Mouse (Mus musculus): Measurements from ENCODE around the gene Mipep. TPM values are rescaled to one million over a fixed set of nuclear protein-coding genes. Genes with fewer than 3 reads are reported as not detected.

The Mipep gene
- polyA plus RNA-seq, 1 experiment from 2014 or later: 25.8 TPM

GRCm38 (mm10) chr14:60904501-60904900 lies 120.1 kb downstream of the Mipep start:
- H3K27me3 ChIP-seq (ENCODE audit: control insufficient read depth, insufficient read depth, low read length): no peaks in the 10 kb centered on the region
- no peaks in the 10 kb centered on the region for H3K9me3 ChIP-seq (ENCODE audit: control insufficient read depth, low read length)
- WGBS: 36% methylated on average over 4 of the region's 4 CpGs
- no peak for DNase-seq (ENCODE audit: low spot score)
- ATAC-seq (ENCODE audit: insufficient number of reproducible peaks, low FRiP score, low TSS enrichment, low read depth): no peak
- H3K36me3 ChIP-seq (ENCODE audit: control insufficient read depth, insufficient read depth, low read length): no peaks in the 10 kb centered on the region
- no peaks in the 10 kb centered on the region for H3K4me1 ChIP-seq (ENCODE audit: control insufficient read depth, insufficient read depth, low read length)
- H3K9ac ChIP-seq (ENCODE audit: low read length): no peak overlapping the region
- no peak overlapping the region for H3K27ac ChIP-seq (replicated peaks; ENCODE audit: low read depth, low read length)
- no peak overlapping the region for H3K4me2 ChIP-seq (ENCODE audit: low read depth, severe bottlenecking)
- no peak overlapping the region for H3K4me3 ChIP-seq (ENCODE audit: low read depth, low read length)

GRCm38 (mm10) chr14:60906421-60907374 lies 122.3 kb downstream of the Mipep start:
- H3K9me3 ChIP-seq (ENCODE audit: control insufficient read depth, low read length): no peaks in the 10 kb centered on the region
- no peaks in the 10 kb centered on the region for H3K36me3 ChIP-seq (ENCODE audit: control insufficient read depth, insufficient read depth, low read length)
- no peak for ATAC-seq (ENCODE audit: insufficient number of reproducible peaks, low FRiP score, low TSS enrichment, low read depth)
- H3K4me2 ChIP-seq (ENCODE audit: low read depth, severe bottlenecking): no peak overlapping the region
- no peak overlapping the region for H3K4me3 ChIP-seq (ENCODE audit: low read depth, low read length)
- no peak for DNase-seq (ENCODE audit: low spot score)
- H3K27ac ChIP-seq (replicated peaks; ENCODE audit: low read depth, low read length): no peak overlapping the region
- no peaks in the 10 kb centered on the region for H3K27me3 ChIP-seq (ENCODE audit: control insufficient read depth, insufficient read depth, low read length)
- 83% methylated on average over 10 of the region's 10 CpGs for WGBS
- H3K4me1 ChIP-seq (ENCODE audit: control insufficient read depth, insufficient read depth, low read length): no peaks in the 10 kb centered on the region
- H3K9ac ChIP-seq (ENCODE audit: low read length): no peak overlapping the region

GRCm38 (mm10) chr14:60909351-60909750 lies 125.0 kb downstream of the Mipep start:
- WGBS: 94% methylated on average over 4 of the region's 4 CpGs
- no peaks in the 10 kb centered on the region for H3K36me3 ChIP-seq (ENCODE audit: control insufficient read depth, insufficient read depth, low read length)
- H3K27ac ChIP-seq (replicated peaks; ENCODE audit: low read depth, low read length): no peak overlapping the region
- no peaks in the 10 kb centered on the region for H3K27me3 ChIP-seq (ENCODE audit: control insufficient read depth, insufficient read depth, low read length)
- H3K4me3 ChIP-seq (ENCODE audit: low read depth, low read length): no peak overlapping the region
- H3K4me2 ChIP-seq (ENCODE audit: low read depth, severe bottlenecking): no peak overlapping the region
- no peaks in the 10 kb centered on the region for H3K9me3 ChIP-seq (ENCODE audit: control insufficient read depth, low read length)
- DNase-seq (ENCODE audit: low spot score) (no peak), ATAC-seq (ENCODE audit: insufficient number of reproducible peaks, low FRiP score, low TSS enrichment, low read depth) (no peak)
- H3K4me1 ChIP-seq (ENCODE audit: control insufficient read depth, insufficient read depth, low read length): no peaks in the 10 kb centered on the region
- no peak overlapping the region for H3K9ac ChIP-seq (ENCODE audit: low read length)

- Histone ChIP-seq H3K4me3 (ENCODE audit: low read depth, low read length) (no peak overlapping the region), H3K4me1 (ENCODE audit: control insufficient read depth, insufficient read depth, low read length) (no peaks in the 10 kb centered on the region), H3K9me3 (ENCODE audit: control insufficient read depth, low read length) (no peaks in the 10 kb centered on the region), H3K36me3 (ENCODE audit: control insufficient read depth, insufficient read depth, low read length) (no peaks in the 10 kb centered on the region), H3K27ac (replicated peaks; ENCODE audit: low read depth, low read length) (no peak overlapping the region), H3K27me3 (ENCODE audit: control insufficient read depth, insufficient read depth, low read length) (no peaks in the 10 kb centered on the region), H3K4me2 (ENCODE audit: low read depth, severe bottlenecking) (no peak overlapping the region), H3K9ac (ENCODE audit: low read length) (no peak overlapping the region)
- WGBS: 78% methylated on average over 12 of the region's 12 CpGs
- no peak for DNase-seq (ENCODE audit: low spot score)
- ATAC-seq (ENCODE audit: insufficient number of reproducible peaks, low FRiP score, low TSS enrichment, low read depth): no peak
These were observed 126.4 kb downstream of the Mipep start for GRCm38 (mm10) chr14:60910506-60911444.

- 42% methylated on average over 8 of the region's 8 CpGs for WGBS
- Histone ChIP-seq H3K4me1 (ENCODE audit: control insufficient read depth, insufficient read depth, low read length) (peaks cover 3% of the 10 kb centered on the region), H3K4me3 (ENCODE audit: low read depth, low read length) (no peak overlapping the region), H3K36me3 (ENCODE audit: control insufficient read depth, insufficient read depth, low read length) (no peaks in the 10 kb centered on the region), H3K27ac (replicated peaks; ENCODE audit: low read depth, low read length) (no peak overlapping the region), H3K9me3 (ENCODE audit: control insufficient read depth, low read length) (no peaks in the 10 kb centered on the region), H3K27me3 (ENCODE audit: control insufficient read depth, insufficient read depth, low read length) (no peaks in the 10 kb centered on the region), H3K4me2 (ENCODE audit: low read depth, severe bottlenecking) (no peak overlapping the region), H3K9ac (ENCODE audit: low read length) (no peak overlapping the region)
- DNase-seq (ENCODE audit: low spot score) (no peak), ATAC-seq (ENCODE audit: insufficient number of reproducible peaks, low FRiP score, low TSS enrichment, low read depth) (no peak)
These were observed 128.7 kb downstream of the Mipep start for GRCm38 (mm10) chr14:60912981-60913468.

- no peaks in the 10 kb centered on the region for H3K36me3 ChIP-seq (ENCODE audit: control insufficient read depth, insufficient read depth, low read length)
- peaks cover 3% of the 10 kb centered on the region for H3K4me1 ChIP-seq (ENCODE audit: control insufficient read depth, insufficient read depth, low read length)
- no peak overlapping the region for H3K9ac ChIP-seq (ENCODE audit: low read length)
- ATAC-seq (ENCODE audit: insufficient number of reproducible peaks, low FRiP score, low TSS enrichment, low read depth) (no peak), DNase-seq (ENCODE audit: low spot score) (no peak)
- H3K27me3 ChIP-seq (ENCODE audit: control insufficient read depth, insufficient read depth, low read length): no peaks in the 10 kb centered on the region
- H3K4me2 ChIP-seq (ENCODE audit: low read depth, severe bottlenecking): no peak overlapping the region
- no peak overlapping the region for H3K4me3 ChIP-seq (ENCODE audit: low read depth, low read length)
- no peak overlapping the region for H3K27ac ChIP-seq (replicated peaks; ENCODE audit: low read depth, low read length)
- 67% methylated on average over 4 of the region's 4 CpGs for WGBS
- H3K9me3 ChIP-seq (ENCODE audit: control insufficient read depth, low read length): no peaks in the 10 kb centered on the region
These were observed 132.3 kb downstream of the Mipep start for GRCm38 (mm10) chr14:60916661-60917060.

- Histone ChIP-seq H3K4me2 (ENCODE audit: low read depth, severe bottlenecking) (no peak overlapping the region), H3K9ac (ENCODE audit: low read length) (no peak overlapping the region), H3K9me3 (ENCODE audit: control insufficient read depth, low read length) (no peaks in the 10 kb centered on the region), H3K4me1 (ENCODE audit: control insufficient read depth, insufficient read depth, low read length) (no peaks in the 10 kb centered on the region), H3K36me3 (ENCODE audit: control insufficient read depth, insufficient read depth, low read length) (no peaks in the 10 kb centered on the region), H3K27me3 (ENCODE audit: control insufficient read depth, insufficient read depth, low read length) (no peaks in the 10 kb centered on the region), H3K4me3 (ENCODE audit: low read depth, low read length) (no peak overlapping the region), H3K27ac (replicated peaks; ENCODE audit: low read depth, low read length) (no peak overlapping the region)
- no peak for DNase-seq (ENCODE audit: low spot score)
- 90% methylated on average over 1 of the region's 1 CpGs for WGBS
- no peak for ATAC-seq (ENCODE audit: insufficient number of reproducible peaks, low FRiP score, low TSS enrichment, low read depth)
These were observed 141.6 kb downstream of the Mipep start for GRCm38 (mm10) chr14:60926011-60926410.

GRCm38 (mm10) chr14:60935705-60936104 lies 151.3 kb downstream of the Mipep start:
- no peak overlapping the region for H3K27ac ChIP-seq (replicated peaks; ENCODE audit: low read depth, low read length)
- no peaks in the 10 kb centered on the region for H3K4me1 ChIP-seq (ENCODE audit: control insufficient read depth, insufficient read depth, low read length)
- H3K9ac ChIP-seq (ENCODE audit: low read length): no peak overlapping the region
- DNase-seq (ENCODE audit: low spot score) (no peak), ATAC-seq (ENCODE audit: insufficient number of reproducible peaks, low FRiP score, low TSS enrichment, low read depth) (no peak)
- H3K36me3 ChIP-seq (ENCODE audit: control insufficient read depth, insufficient read depth, low read length): no peaks in the 10 kb centered on the region
- H3K9me3 ChIP-seq (ENCODE audit: control insufficient read depth, low read length): no peaks in the 10 kb centered on the region
- 83% methylated on average over 5 of the region's 5 CpGs for WGBS
- no peak overlapping the region for H3K4me2 ChIP-seq (ENCODE audit: low read depth, severe bottlenecking)
- no peaks in the 10 kb centered on the region for H3K27me3 ChIP-seq (ENCODE audit: control insufficient read depth, insufficient read depth, low read length)
- no peak overlapping the region for H3K4me3 ChIP-seq (ENCODE audit: low read depth, low read length)

All from limb, embryonic 11.5 days (tissue).